Comparison of ENCODE assay signal across 9 mouse cellular contexts in the genomic region with DNA sequence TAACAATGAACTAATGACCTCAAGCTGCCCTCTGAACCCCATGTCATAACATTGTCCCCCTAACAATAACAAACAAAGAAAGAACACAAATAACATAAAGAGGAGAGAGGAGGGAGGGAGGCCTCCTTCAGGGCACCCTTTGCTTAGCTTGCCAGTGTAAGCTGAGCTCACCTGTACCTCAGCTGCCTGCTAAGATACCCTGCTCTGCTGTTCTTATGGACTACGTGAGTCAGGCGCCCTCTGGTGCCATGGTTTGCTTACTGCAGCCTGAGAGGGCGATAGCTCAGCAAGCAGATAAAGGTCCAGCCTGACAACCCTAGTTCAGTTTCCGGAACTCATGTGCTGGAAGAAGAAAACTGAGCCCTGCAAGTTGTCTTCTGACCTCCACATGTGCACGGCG.
A peak's percentile ranks its signal among the peaks of the same experiment; 100 is the strongest.
DNase-seq lines count a peak whose midpoint lies in the region; ATAC-seq and TF ChIP-seq lines count a peak whose summit lies in the region.
"Had no signal": no experiment of that assay in that cellular context is flagged by ENCODE, and none has a peak within 500 bp of the region (broad histone marks: within the 10 kb centered on the region; RNA-seq: fewer than 3 reads in every experiment).

No protein-coding gene starts in this region.

- peak; percentile 65 for TF ChIP-seq CTCF in forebrain, postnatal 0 days (IDR thresholded peaks at IDR 0.05; ENCODE audit: low read depth)
- TF ChIP-seq CTCF in cortical plate, adult 2 months (IDR thresholded peaks at IDR 0.05; ENCODE audit: extremely low read depth, insufficient read depth, low read length), result peak; percentile 46

- ATAC-seq in forebrain, postnatal 0 days, result no peak
- no peak for ATAC-seq in forebrain, embryonic 13.5 days
- no peak for ATAC-seq in midbrain, embryonic 14.5 days (ENCODE audit: low FRiP score, low TSS enrichment)
- no peak for ATAC-seq in erythroblast, adult 5-6 weeks (replicated peaks; ENCODE audit: low FRiP score, poor library complexity, severe bottlenecking)
- no peak for ATAC-seq in hindbrain, embryonic 14.5 days (ENCODE audit: low FRiP score)

- H3K36me3 ChIP-seq in forebrain, postnatal 0 days (ENCODE audit: insufficient read depth), result no peaks in the 10 kb centered on the region
- no peaks in the 10 kb centered on the region for H3K36me3 ChIP-seq in forebrain, embryonic 13.5 days (ENCODE audit: poor library complexity, severe bottlenecking)
- H3K36me3 ChIP-seq in midbrain, embryonic 14.5 days (ENCODE audit: control insufficient read depth, insufficient read depth, low read length), result no peaks in the 10 kb centered on the region
- H3K36me3 ChIP-seq in midbrain, embryonic 10.5 days, result no peaks in the 10 kb centered on the region
- no peaks in the 10 kb centered on the region for H3K36me3 ChIP-seq in hindbrain, embryonic 14.5 days (replicated peaks; ENCODE audit: control insufficient read depth, insufficient read depth)
- H3K36me3 ChIP-seq: heart, embryonic 13.5 days had no signal

- H3K4me2 ChIP-seq in forebrain, postnatal 0 days (ENCODE audit: low read depth), result no peak overlapping the region
- no peak overlapping the region for H3K4me2 ChIP-seq in forebrain, embryonic 13.5 days
- no peak overlapping the region for H3K4me2 ChIP-seq in midbrain, embryonic 14.5 days (ENCODE audit: low read length)
- no peak overlapping the region for H3K4me2 ChIP-seq in hindbrain, embryonic 14.5 days (replicated peaks)
- H3K4me2 ChIP-seq: heart, embryonic 13.5 days had no signal

- no peaks in the 10 kb centered on the region for H3K9me3 ChIP-seq in forebrain, postnatal 0 days (ENCODE audit: low read length)
- H3K9me3 ChIP-seq in forebrain, embryonic 13.5 days (replicated peaks), result no peaks in the 10 kb centered on the region
- H3K9me3 ChIP-seq in midbrain, embryonic 14.5 days (ENCODE audit: control insufficient read depth, low read length), result no peaks in the 10 kb centered on the region
- no peaks in the 10 kb centered on the region for H3K9me3 ChIP-seq in midbrain, embryonic 10.5 days (replicated peaks)
- H3K9me3 ChIP-seq in hindbrain, embryonic 14.5 days (ENCODE audit: control insufficient read depth, low read length), result peaks cover 4% of the 10 kb centered on the region; the same call in 1 of the 2 replicates
- H3K9me3 ChIP-seq: heart, embryonic 13.5 days had no signal

- WGBS in forebrain, postnatal 0 days, result 66% methylated on average over 6 of the region's 6 CpGs
- WGBS in forebrain, embryonic 13.5 days, result 63% methylated on average over 6 of the region's 6 CpGs
- 61% methylated on average over 6 of the region's 6 CpGs for WGBS in midbrain, embryonic 14.5 days
- WGBS in midbrain, embryonic 10.5 days, result 61% methylated on average over 6 of the region's 6 CpGs
- 65% methylated on average over 6 of the region's 6 CpGs for WGBS in hindbrain, embryonic 14.5 days

- DNase-seq in forebrain, postnatal 0 days, result no peak
- peak; percentile 39 for DNase-seq in midbrain, embryonic 14.5 days
- no peak for DNase-seq in midbrain, embryonic 10.5 days (ENCODE audit: low spot score)
- DNase-seq in lung, postnatal 36 days, result peak; percentile 79
- no peak for DNase-seq in hindbrain, embryonic 14.5 days (ENCODE audit: low spot score)

- H3K4me1 ChIP-seq in forebrain, postnatal 0 days (ENCODE audit: insufficient read depth), result no peaks in the 10 kb centered on the region
- H3K4me1 ChIP-seq in forebrain, embryonic 13.5 days, result no peaks in the 10 kb centered on the region
- H3K4me1 ChIP-seq in midbrain, embryonic 14.5 days (ENCODE audit: control insufficient read depth, insufficient read depth, low read length), result no peaks in the 10 kb centered on the region
- H3K4me1 ChIP-seq in midbrain, embryonic 10.5 days, result peaks cover 5% of the 10 kb centered on the region
- H3K4me1 ChIP-seq in cortical plate, adult 2 months (ENCODE audit: control insufficient read depth, insufficient read depth, low read length), result peaks cover 4% of the 10 kb centered on the region; the same call in 1 of the 2 replicates
- H3K4me1 ChIP-seq in hindbrain, embryonic 14.5 days (replicated peaks; ENCODE audit: control insufficient read depth, insufficient read depth, low read length), result no peaks in the 10 kb centered on the region

- no peak overlapping the region for H3K9ac ChIP-seq in forebrain, postnatal 0 days
- H3K9ac ChIP-seq in forebrain, embryonic 13.5 days, result no peak overlapping the region
- H3K9ac ChIP-seq in midbrain, embryonic 14.5 days (replicated peaks; ENCODE audit: low read length), result no peak overlapping the region
- H3K9ac ChIP-seq in hindbrain, embryonic 14.5 days, result no peak overlapping the region
- H3K9ac ChIP-seq: heart, embryonic 13.5 days had no signal

- no peaks in the 10 kb centered on the region for H3K27me3 ChIP-seq in forebrain, postnatal 0 days (ENCODE audit: insufficient read depth, low read length)
- no peaks in the 10 kb centered on the region for H3K27me3 ChIP-seq in forebrain, embryonic 13.5 days
- H3K27me3 ChIP-seq in midbrain, embryonic 14.5 days (ENCODE audit: control insufficient read depth, insufficient read depth, low read length), result no peaks in the 10 kb centered on the region
- H3K27me3 ChIP-seq in midbrain, embryonic 10.5 days (ENCODE audit: low read depth, poor library complexity, severe bottlenecking), result no peaks in the 10 kb centered on the region
- H3K27me3 ChIP-seq in hindbrain, embryonic 14.5 days (ENCODE audit: control insufficient read depth, insufficient read depth, low read length), result no peaks in the 10 kb centered on the region
- H3K27me3 ChIP-seq: heart, embryonic 13.5 days had no signal

- no peak for TF ChIP-seq POLR2A in cortical plate, adult 2 months (IDR thresholded peaks at IDR 0.05; ENCODE audit: extremely low read depth, insufficient read depth, low read length)

- H3K27ac ChIP-seq in forebrain, postnatal 0 days (ENCODE audit: low read depth, low read length), result no peak overlapping the region
- H3K27ac ChIP-seq in forebrain, embryonic 13.5 days, result no peak overlapping the region
- no peak overlapping the region for H3K27ac ChIP-seq in midbrain, embryonic 14.5 days (replicated peaks; ENCODE audit: low read depth, low read length)
- no peak overlapping the region for H3K27ac ChIP-seq in midbrain, embryonic 10.5 days (replicated peaks)
- H3K27ac ChIP-seq in cortical plate, adult 2 months (ENCODE audit: insufficient read depth, low read length), result no peak overlapping the region
- no peak overlapping the region for H3K27ac ChIP-seq in hindbrain, embryonic 14.5 days
- H3K27ac ChIP-seq: heart, embryonic 13.5 days had no signal

- H3K4me3 ChIP-seq in forebrain, postnatal 0 days (ENCODE audit: low read depth, low read length), result no peak overlapping the region
- no peak overlapping the region for H3K4me3 ChIP-seq in forebrain, embryonic 13.5 days
- H3K4me3 ChIP-seq in midbrain, embryonic 14.5 days (replicated peaks; ENCODE audit: low read depth, low read length), result no peak overlapping the region
- no peak overlapping the region for H3K4me3 ChIP-seq in midbrain, embryonic 10.5 days
- no peak overlapping the region for H3K4me3 ChIP-seq in cortical plate, adult 2 months (ENCODE audit: insufficient read depth, low read length)
- no peak overlapping the region for H3K4me3 ChIP-seq in hindbrain, embryonic 14.5 days (replicated peaks; ENCODE audit: low read length)
- H3K4me3 ChIP-seq: heart, embryonic 13.5 days had no signal

Comparison
In these comparisons a context has a peak if more than half of its experiments do, and no peak if none do; other contexts are left out.
1. DNase-seq: peak in midbrain, embryonic 14.5 days (single experiment) and lung, postnatal 36 days (single experiment); none in forebrain, postnatal 0 days (single experiment), midbrain, embryonic 10.5 days (single experiment) and hindbrain, embryonic 14.5 days (single experiment).